Mouse (Mus musculus): ENCODE measurements around the gene Dtd2.

GRCm38 (mm10) chr12:51988536-51988935, 17.8 kb downstream of the Dtd2 start:
- TF ChIP-seq CTCF (IDR thresholded peaks at IDR 0.05; ENCODE audit: low read depth) (no peak), EP300 (optimal IDR thresholded peaks at IDR 0.05) (no peak)
